Mouse (Mus musculus) gastrocnemius, postnatal 10 days (tissue): ENCODE data around the gene Avpi1. TPM values are rescaled to one million over a fixed set of nuclear protein-coding genes. Genes with fewer than 3 reads are reported as not detected.
"Not testable (repeated sequence)": the region's sequence is repeated elsewhere in the genome, so short reads cannot be mapped to it uniquely, and the experiment has no call there.

Source experiments
- DNase-seq: peaks from one replicate; pipeline ENCODE4 v3.0.0; 2021; ENCODE audit warnings: mixed read lengths
- total RNA-seq, 2 experiments: library from RNA; stranded (reverse); gene quantifications; 2 replicates each; pipeline ENCODE4 v1.2.3; 2021

Avpi1 gene
- total RNA-seq, 2 experiments from 2014 or later = 8.3 to 10.3 TPM

DNA sequence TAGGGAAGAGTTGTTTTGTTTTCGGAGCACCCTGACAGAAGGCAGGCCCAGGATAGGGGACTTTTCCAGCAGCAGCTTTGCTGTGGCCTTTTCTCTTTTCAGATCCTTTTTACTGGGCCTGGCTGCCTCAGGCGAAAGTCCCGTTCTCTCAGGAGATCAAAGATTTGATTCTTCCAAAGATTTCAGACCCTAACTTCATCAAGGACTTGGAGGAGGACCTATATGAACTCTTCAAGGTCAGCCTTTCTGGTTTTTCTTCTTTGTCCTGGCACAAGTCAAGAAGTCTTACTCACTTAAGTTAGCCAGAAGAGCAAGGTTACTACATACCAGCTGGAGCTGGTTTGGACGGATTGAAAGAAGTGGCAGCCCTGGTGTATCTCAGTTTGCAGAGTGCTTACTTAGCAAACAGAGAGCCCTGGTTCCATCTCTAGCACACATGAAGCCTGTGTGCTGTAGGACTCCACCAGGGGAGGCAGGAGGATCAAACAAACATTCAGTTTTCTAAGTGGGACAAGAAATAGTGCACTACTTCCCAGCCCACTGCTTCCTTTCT, 13.0 kb downstream of the Avpi1 start:
- no peak for DNase-seq

DNA sequence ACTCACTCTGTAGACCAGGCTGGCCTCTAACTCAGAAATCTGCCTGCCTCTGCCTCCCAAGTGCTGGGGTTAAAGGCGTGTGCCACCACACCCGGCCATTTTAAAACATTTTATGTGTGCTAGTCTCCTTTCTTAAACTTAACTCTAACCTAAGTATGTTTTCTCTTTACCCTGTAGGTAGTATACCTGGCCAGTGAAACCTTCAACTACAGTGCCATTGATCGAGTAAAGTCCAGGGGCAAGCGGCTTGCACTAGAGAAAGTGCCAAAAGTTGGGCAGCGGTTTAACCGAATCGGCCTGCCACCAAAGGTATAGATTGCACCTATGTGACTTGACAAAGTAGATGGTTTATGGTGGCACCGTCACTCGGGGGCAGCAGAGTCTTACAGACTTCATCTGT, 24.2 kb downstream of the Avpi1 start:
- no peak for DNase-seq

DNA sequence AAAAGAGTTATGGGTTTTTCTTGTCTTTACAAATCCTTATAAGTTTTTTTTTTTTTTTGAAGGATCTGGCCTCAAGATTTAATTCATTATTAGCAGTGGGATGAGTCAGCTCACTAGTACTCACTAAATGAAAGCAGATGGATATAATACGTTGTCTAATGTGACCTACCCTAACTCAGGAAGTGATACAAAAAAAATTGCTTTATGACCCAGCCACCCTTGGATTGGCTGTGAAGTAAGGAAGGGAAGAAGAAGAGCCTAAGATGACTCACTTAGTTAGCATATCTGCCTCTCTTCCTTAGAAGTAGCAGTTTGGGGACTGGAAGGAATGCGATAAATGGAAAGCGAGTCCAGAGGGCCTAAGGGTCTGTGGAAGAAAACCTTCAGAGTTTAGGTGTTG, 29.5 kb downstream of the Avpi1 start:
- DNase-seq = no peak

GRCm38 (mm10) chr19:42090637-42091141, 38.2 kb downstream of the Avpi1 start:
- DNase-seq = no peak

DNA sequence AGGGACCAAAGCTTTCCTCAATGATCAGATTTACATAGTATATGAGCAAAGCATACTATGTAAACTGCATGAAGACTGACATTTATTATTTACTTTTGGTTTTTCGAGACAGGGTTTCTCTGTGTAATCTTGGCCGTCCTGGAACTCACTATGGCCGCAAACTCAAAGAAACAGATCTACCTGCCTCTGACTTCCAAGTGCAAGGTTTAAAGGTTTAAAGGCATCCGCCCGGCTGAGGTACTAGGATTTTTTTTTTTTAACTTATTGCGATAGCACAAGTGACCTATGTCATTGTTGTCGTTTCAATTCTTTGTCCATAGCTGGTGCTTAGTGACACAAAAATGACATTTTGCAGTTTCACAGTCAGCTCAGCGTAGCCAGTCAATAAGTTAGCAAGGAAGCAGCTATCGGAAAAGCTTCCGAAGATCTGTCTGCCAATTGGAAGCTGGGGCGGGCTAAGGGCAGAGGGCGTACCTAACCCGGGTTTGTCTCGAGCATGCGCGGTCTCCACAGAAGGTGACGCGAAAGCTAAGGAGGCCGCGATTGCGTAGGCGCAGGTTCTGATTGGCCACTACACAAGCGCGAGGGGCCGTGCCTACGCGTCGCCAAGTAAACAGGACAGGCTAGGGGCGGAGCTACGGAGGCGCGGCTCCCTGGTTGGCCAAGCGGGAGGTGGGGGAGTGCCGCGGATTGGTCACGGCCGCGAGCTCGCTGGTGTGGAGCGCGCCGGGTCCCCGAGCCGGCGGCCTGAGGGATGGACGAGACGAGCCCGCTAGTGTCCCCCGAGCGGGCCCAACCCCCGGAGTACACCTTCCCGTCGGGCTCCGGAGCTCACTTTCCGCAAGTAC, 38.9 kb downstream of the Avpi1 start, which contains the start of gene Pi4k2a:
TSS of gene Pi4k2a (plus strand) at position 723 of the 848 bp plus-strand sequence.
- peak; percentile 95 for DNase-seq

DNA sequence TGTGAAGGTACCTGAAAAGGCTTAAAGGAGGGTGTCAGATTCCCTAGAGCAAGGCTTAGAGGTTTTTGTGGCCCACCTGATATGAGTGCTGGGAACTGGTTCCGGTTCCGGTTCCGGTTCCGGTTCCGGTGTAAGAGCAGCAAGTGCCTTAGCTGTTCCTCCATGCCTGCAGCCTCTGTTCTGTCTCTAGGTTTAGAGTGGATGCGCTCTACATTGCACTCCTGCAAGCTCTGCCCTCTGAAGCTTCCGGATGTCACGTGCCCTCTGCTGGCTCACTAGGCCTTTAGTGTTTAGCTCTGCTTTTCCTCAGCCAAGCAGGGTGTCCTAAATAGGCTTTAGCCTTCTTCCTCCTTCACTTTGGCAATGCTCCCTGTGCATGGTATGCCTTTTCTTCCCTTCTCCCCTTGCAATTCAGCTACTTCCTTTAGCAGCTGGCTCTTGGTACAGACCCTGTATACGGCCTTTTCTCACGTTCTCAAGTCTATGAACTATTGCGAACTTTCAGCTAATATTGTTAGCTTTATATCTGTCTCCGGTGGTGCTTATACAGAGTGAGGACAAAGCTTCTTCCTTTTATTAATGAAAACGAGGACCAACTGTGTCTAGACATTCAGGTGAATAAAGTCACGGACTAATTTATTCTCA, 39.6 kb downstream of the Avpi1 start:
- peak; percentile 25 for DNase-seq

DNA sequence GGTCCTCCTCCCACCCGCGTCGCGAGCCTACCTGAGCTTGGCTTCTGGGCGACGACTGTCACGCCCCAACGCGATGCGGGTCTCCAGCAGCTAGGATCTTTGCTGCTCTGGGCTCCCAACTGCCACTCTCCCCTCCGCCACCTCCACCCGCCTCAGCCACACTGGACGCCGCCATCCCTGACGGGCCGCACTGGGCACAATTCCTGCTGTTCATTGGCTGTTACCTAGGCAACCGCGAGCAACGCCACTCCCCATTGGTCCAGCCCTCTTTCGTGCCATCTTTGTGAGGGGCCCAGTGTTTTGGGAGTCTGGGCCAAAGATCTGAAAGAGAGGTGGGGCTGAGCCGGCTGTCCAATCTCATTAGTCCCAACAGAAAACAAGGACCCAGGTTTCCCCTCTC, 42.7 kb downstream of the Avpi1 start, which contains the start of gene Morn4:
TSS of gene Morn4 (minus strand) at position 192 of the 400 bp plus-strand sequence.
- DNase-seq = peak; percentile 65

DNA sequence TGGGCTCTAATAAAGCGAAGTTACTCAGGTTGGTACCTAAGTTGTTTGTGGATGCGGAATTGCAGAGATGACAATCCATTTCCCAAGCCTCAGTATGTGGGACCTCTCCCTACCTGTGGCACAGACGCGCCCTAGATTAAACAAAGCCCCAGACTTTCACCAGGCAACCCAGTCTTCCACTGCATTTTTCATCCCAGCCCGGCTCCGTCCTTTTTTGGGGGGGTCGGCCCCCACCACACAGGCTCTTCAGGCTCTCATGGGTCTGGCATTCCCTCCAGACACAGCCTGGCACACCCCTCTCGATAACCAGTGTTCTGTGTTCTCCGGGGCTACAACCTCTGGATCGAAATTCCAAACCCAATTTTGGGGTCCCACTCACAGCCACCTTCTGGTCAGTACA, 43.2 kb downstream of the Avpi1 start:
- no peak for DNase-seq

GRCm38 (mm10) chr19:42081613-42082012, 47.2 kb downstream of the Avpi1 start:
- DNase-seq = not testable (repeated sequence)

DNA sequence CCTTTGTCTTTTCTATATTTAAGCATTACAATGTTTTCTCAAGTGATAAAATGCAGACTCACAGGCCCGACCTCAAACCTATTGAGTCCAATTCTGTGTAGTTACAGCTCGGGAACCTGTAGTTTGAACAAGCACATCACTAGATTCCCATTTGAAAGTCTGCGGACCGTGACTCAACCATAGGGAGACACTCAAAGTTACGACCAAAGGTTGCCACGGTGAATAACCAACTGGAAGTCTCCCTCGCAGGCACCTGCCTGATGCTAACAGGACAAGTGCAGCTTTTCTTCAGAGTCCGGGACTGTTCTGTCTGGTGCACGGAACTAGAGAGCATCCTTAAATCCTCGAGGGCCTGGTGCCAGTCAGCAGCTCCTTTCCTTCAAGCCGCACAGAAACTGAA, 48.4 kb downstream of the Avpi1 start:
- no peak for DNase-seq

DNA sequence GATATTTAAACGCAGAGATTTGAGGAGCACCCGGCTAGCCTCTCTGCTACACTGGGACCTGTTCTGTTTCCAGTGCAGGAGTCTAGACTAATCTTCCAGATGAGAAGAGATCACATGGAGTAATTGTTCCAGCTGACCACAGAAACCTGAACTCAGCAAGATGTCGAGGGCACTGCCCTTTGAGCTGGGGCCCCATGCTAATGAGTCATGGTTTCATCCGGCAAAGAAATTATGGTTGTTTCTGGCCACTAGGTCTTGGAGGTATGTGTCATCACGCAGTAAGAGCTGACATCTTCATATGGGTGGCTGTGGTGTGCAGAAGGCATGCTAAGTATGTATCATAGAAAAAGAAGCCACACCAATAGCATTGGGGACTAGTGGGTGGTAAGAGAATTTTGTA, 48.9 kb downstream of the Avpi1 start:
- no peak for DNase-seq

DNA sequence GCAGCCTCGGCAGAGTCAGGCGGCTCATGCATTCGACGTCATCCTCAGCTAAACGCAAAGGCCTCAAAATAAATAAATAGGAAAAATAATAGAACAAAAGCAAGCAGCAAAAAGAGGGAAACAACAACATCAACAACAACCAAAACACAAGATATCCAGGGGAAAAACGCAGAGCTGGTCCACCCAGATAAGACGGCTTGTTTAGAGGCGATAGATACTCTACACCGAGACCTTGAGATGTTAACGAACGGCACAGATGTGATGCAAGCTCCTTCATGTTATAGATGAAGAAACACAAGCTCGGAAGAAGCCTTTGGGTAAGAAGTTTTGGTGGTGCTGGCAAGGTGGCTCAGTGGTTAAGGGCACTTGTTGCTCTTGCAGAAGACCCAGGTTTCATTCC, 49.9 kb downstream of the Avpi1 start:
- no peak for DNase-seq

DNA sequence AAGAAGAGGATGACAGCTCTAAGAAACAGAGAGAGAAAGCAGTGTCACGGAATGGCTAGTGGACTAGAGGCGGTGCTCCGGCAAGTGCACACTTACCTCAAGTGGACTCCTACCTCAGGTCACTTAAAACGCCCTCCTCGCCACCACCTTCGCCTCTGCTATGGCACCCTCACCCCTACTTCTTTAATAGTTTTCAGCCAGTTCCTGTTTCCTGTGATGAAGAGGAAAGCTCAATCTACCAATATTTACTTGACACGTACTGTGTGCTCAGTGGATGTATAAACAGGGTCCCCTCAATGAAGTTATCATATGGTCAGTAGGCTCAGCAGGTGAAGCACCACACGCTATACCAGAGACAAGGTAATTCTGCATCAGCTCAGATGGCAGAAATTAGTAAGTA, 50.3 kb downstream of the Avpi1 start:
- no peak for DNase-seq

- no peak for DNase-seq
Observed at GRCm38 (mm10) chr19:42075992-42076391, 52.9 kb downstream of the Avpi1 start.

- DNase-seq = no peak
Observed at GRCm38 (mm10) chr19:42075051-42075450, 53.8 kb downstream of the Avpi1 start.

Other genes with a start within 250 kb of the Avpi1 start
- gene Rrp12, start 232.9 kb downstream of the Avpi1 start, total RNA-seq = 10 to 100 TPM; 27.6 to 28.4 TPM
- gene Pgam1, start 217.1 kb downstream of the Avpi1 start, total RNA-seq = 10 to 100 TPM; 31.3 to 34.2 TPM
- 10 to 100 TPM; 18.2 to 20.1 TPM for gene Exosc1, start 195.6 kb downstream of the Avpi1 start, total RNA-seq
- gene Zdhhc16, start 195.6 kb downstream of the Avpi1 start, total RNA-seq = 10 to 100 TPM; 22.7 to 31.3 TPM
- 10 to 100 TPM in 1 of 2 experiments, 1 to 10 TPM in 1; 9.2 to 12.9 TPM for gene Mms19, start 147.9 kb downstream of the Avpi1 start, total RNA-seq
- 10 to 100 TPM; 23.3 to 27.6 TPM for gene Ubtd1, start 147.3 kb downstream of the Avpi1 start, total RNA-seq
- gene Ankrd2, start 93.1 kb downstream of the Avpi1 start, total RNA-seq = 10 to 100 TPM; 65.0 to 72.7 TPM
- gene Hoga1, start 83.4 kb downstream of the Avpi1 start, total RNA-seq = 1 to 10 TPM; 4.5 to 4.6 TPM
- under 1 TPM; 0.40 to 0.50 TPM for gene 4933411K16Rik, start 76.8 kb downstream of the Avpi1 start, total RNA-seq
- 1 to 10 TPM; 1.8 to 2.6 TPM for gene Morn4, start 42.7 kb downstream of the Avpi1 start, total RNA-seq
- 10 to 100 TPM; 13.3 to 14.7 TPM for gene Pi4k2a, start 38.6 kb downstream of the Avpi1 start, total RNA-seq
- 10 to 100 TPM; 16.9 to 23.5 TPM for gene Marveld1, start 18.3 kb upstream of the Avpi1 start, total RNA-seq
- gene Zfyve27, start 34.9 kb upstream of the Avpi1 start, total RNA-seq = 10 to 100 TPM; 12.5 to 17.4 TPM
- 1 to 10 TPM; 5.7 to 6.8 TPM for gene Sfrp5, start 73.2 kb upstream of the Avpi1 start, total RNA-seq
- 1 to 10 TPM; 3.2 to 5.5 TPM for gene Golga7b, start 118.5 kb upstream of the Avpi1 start, total RNA-seq